Mouse (Mus musculus): ENCODE data around the gene Coq10a. TPM values are rescaled to one million over a fixed set of nuclear protein-coding genes. Genes with fewer than 3 reads are reported as not detected.
"Not testable (repeated sequence)": the region's sequence is repeated elsewhere in the genome, so short reads cannot be mapped to it uniquely, and the experiment has no call there.

Coq10a gene
- polyA plus RNA-seq, 1 experiment = 32.1 TPM

DNA sequence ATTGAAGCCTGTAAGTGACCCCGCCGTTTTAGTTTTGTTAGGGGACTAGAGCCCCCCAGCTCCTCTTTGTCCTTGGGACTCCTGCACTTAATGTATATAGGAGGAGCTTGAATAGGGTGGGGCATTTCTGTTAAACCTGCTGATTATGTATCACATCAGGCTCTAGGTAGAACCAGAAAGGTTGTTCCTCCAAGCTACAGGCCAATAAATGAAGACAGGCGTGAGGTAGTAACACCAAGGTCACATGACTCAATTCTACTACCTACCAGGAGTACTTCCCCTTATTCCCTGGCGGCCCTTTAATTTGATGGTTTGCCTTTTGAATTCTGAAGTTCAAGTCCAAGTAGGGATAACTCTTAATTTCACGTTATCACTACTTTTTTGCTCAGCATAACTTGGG is 30.4 kb downstream of the Coq10a start:
- DNase-seq (ENCODE audit: low read depth in 1 of 2, low spot score in 2 of 2) = peak in 1 of 2 experiments; percentile 37
- WGBS = 12% methylated on average over 5 of the region's 5 CpGs
- Histone ChIP-seq H3K36me3 (ENCODE audit: control insufficient read depth, insufficient read depth, low read length) (no peaks in the 10 kb centered on the region), H3K27ac (ENCODE audit: insufficient read depth, low read length) (peak overlapping the region; percentile 92), H3K27me3 (ENCODE audit: control insufficient read depth, insufficient read depth, low read length) (no peaks in the 10 kb centered on the region), H3K4me1 (ENCODE audit: control insufficient read depth, insufficient read depth, insufficient read length) (peaks cover 2% of the 10 kb centered on the region; the same call in 1 of the 2 replicates), H3K4me3 (ENCODE audit: extremely low read depth, insufficient read depth, insufficient read length) (peak overlapping the region; percentile 90)
- TF ChIP-seq CTCF (IDR thresholded peaks at IDR 0.05; ENCODE audit: extremely low read depth, insufficient read depth, insufficient read length, insufficient replicate concordance) = no peak

DNA sequence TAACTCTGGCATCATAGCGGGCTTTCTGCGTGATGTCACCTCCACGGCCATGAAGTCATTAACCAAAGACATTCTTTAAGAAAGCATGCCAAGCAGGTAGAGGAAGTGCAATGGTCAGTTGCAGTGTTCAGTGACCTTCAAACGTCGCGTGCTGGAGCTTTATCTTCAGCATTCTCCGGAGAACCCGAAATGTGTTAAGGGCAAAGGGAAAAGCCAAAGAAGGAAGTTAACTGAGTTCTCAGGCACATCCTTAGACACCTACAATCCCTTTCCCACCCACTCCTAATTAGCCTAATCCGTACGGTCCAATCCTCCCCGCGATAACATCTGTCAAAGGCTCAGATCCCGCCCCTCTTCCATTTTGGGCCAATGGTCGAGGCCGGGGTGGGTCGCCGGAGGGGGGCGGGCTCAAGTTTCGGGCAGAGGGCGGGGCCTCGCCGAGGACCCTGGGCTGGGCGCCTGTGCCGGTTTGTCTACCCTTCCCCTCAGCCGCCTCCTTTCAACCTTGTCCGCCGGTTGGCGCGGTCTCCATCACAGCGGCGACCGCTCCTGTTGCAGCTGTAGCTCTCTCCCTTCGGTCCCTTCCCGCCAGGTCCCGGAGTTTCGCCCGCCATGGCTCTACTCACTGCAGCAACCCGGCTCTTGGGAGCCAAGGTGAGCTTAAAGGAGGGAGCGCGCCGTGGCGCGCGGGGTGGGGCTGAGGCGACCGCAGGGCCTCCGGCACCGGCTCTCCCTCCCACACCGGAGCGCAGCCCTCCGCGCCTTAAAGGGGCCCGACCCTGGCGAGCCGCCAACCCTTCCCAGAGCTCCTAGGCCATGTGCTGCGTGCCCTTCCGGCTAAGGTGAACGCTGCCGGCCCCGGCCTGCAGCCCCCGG is 31.3 kb downstream of the Coq10a start, which contains the start of gene Cs:
Gene Cs (plus strand): TSS at position 429 of the 876 bp plus-strand sequence.
- no peak for TF ChIP-seq CTCF (IDR thresholded peaks at IDR 0.05; ENCODE audit: extremely low read depth, insufficient read depth, insufficient read length, insufficient replicate concordance)
- peak; percentile 67 for TF ChIP-seq POLR2A (IDR thresholded peaks at IDR 0.05; ENCODE audit: low read depth, low read length)
- peak within 1 kb of the TSS; percentile 92 for H3K27ac ChIP-seq (ENCODE audit: insufficient read depth, low read length)
- peaks cover 2% of the 10 kb centered on the region; the same call in 1 of the 2 replicates for H3K4me1 ChIP-seq (ENCODE audit: control insufficient read depth, insufficient read depth, insufficient read length)
- no peaks in the 10 kb centered on the region for H3K27me3 ChIP-seq (ENCODE audit: control insufficient read depth, insufficient read depth, low read length)
- peak within 1 kb of the TSS; percentile 90 for H3K4me3 ChIP-seq (ENCODE audit: extremely low read depth, insufficient read depth, insufficient read length)
- peak; percentile 96 to 98 for DNase-seq (ENCODE audit: low read depth in 1 of 2, low spot score in 2 of 2)
- WGBS = under 1% methylated on average over 60 of the region's 61 CpGs
- H3K36me3 ChIP-seq (ENCODE audit: control insufficient read depth, insufficient read depth, low read length) = no peaks in the 10 kb centered on the region

DNA sequence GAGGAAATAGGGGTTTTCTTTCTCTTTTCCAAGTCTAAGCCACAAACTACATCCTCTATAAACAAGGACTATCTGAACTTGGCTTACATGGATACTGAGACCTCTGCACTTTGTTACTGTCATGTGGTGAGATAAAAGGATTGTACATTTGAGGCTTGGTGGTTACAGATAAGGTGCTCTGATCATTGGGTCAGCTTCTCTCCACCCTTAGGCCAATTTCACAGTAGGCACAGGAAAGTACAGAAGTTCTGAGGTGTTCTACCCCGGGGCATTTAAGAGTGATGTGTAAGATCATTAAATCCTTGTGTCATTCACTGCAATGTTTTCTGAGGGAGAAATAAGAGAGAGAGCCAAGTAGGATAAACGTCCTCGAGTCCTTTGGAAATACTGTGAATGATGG is 32.2 kb downstream of the Coq10a start:
- no peaks in the 10 kb centered on the region for H3K27me3 ChIP-seq (ENCODE audit: control insufficient read depth, insufficient read depth, low read length)
- H3K36me3 ChIP-seq (ENCODE audit: control insufficient read depth, insufficient read depth, low read length) = no peaks in the 10 kb centered on the region
- H3K27ac ChIP-seq (ENCODE audit: insufficient read depth, low read length) = no peak overlapping the region
- no peak overlapping the region for H3K4me3 ChIP-seq (ENCODE audit: extremely low read depth, insufficient read depth, insufficient read length)
- TF ChIP-seq CTCF (IDR thresholded peaks at IDR 0.05; ENCODE audit: extremely low read depth, insufficient read depth, insufficient read length, insufficient replicate concordance) (no peak), POLR2A (IDR thresholded peaks at IDR 0.05; ENCODE audit: low read depth, low read length) (no peak)
- 76% methylated on average over 3 of the region's 3 CpGs for WGBS
- no peak for DNase-seq (ENCODE audit: low read depth in 1 of 2, low spot score in 2 of 2)
- peaks cover 2% of the 10 kb centered on the region; the same call in 1 of the 2 replicates for H3K4me1 ChIP-seq (ENCODE audit: control insufficient read depth, insufficient read depth, insufficient read length)

DNA sequence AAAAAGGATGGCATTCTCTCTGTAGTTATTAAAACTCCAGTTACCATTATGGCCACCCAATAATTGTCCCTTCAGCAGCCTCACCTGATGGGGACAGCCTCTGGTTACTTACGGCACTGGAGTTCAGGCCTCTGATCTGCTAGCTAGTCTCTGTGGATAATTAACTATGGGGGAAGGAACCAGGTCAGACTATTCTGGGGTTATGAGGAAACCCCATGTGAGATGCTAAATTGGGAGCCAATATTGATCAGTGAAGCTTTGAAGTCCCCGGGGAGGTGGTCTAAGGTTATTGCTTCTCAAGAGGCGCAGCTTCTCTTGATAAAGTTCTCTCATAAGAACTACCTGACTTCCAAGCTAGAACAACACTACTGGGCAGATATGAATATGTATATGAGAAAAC is 32.6 kb downstream of the Coq10a start:
- H3K4me1 ChIP-seq (ENCODE audit: control insufficient read depth, insufficient read depth, insufficient read length) = peaks cover 2% of the 10 kb centered on the region; the same call in 1 of the 2 replicates
- TF ChIP-seq POLR2A (IDR thresholded peaks at IDR 0.05; ENCODE audit: low read depth, low read length) (no peak), CTCF (IDR thresholded peaks at IDR 0.05; ENCODE audit: extremely low read depth, insufficient read depth, insufficient read length, insufficient replicate concordance) (no peak)
- H3K4me3 ChIP-seq (ENCODE audit: extremely low read depth, insufficient read depth, insufficient read length) = no peak overlapping the region
- no peak overlapping the region for H3K27ac ChIP-seq (ENCODE audit: insufficient read depth, low read length)
- no peaks in the 10 kb centered on the region for H3K27me3 ChIP-seq (ENCODE audit: control insufficient read depth, insufficient read depth, low read length)
- no peaks in the 10 kb centered on the region for H3K36me3 ChIP-seq (ENCODE audit: control insufficient read depth, insufficient read depth, low read length)
- DNase-seq (ENCODE audit: low read depth in 1 of 2, low spot score in 2 of 2) = no peak
- 93% methylated on average over 3 of the region's 3 CpGs for WGBS

DNA sequence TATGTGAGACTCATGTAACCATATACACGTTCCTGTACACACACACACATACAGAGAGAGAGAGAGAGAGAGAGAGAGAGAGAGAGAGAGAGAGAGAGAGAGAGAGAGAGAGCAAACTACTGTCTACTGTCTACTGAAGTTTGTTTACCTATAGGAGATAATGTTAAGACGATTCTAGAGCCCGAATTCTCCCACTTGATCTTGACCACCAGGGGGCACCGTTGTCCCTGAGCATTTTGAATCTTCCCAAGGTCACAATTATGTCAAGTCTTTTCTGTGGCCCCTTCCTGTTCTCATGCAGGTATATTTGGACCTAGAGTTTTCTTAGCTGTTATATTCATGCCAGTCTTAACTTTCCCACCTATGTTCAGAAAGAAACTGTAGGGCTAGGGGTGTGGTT is 33.2 kb downstream of the Coq10a start:
- Histone ChIP-seq H3K27ac (ENCODE audit: insufficient read depth, low read length) (no peak overlapping the region), H3K36me3 (ENCODE audit: control insufficient read depth, insufficient read depth, low read length) (no peaks in the 10 kb centered on the region), H3K27me3 (ENCODE audit: control insufficient read depth, insufficient read depth, low read length) (no peaks in the 10 kb centered on the region), H3K4me3 (ENCODE audit: extremely low read depth, insufficient read depth, insufficient read length) (no peak overlapping the region), H3K4me1 (ENCODE audit: control insufficient read depth, insufficient read depth, insufficient read length) (peaks cover 2% of the 10 kb centered on the region; the same call in 1 of the 2 replicates)
- TF ChIP-seq CTCF (IDR thresholded peaks at IDR 0.05; ENCODE audit: extremely low read depth, insufficient read depth, insufficient read length, insufficient replicate concordance) = peak; percentile 72; the same call in 1 of the 2 replicates
- no peak for TF ChIP-seq POLR2A (IDR thresholded peaks at IDR 0.05; ENCODE audit: low read depth, low read length)
- DNase-seq (ENCODE audit: low read depth in 1 of 2, low spot score in 2 of 2) = peak; percentile 71 to 83
- 4% methylated on average over 4 of the region's 4 CpGs for WGBS

DNA sequence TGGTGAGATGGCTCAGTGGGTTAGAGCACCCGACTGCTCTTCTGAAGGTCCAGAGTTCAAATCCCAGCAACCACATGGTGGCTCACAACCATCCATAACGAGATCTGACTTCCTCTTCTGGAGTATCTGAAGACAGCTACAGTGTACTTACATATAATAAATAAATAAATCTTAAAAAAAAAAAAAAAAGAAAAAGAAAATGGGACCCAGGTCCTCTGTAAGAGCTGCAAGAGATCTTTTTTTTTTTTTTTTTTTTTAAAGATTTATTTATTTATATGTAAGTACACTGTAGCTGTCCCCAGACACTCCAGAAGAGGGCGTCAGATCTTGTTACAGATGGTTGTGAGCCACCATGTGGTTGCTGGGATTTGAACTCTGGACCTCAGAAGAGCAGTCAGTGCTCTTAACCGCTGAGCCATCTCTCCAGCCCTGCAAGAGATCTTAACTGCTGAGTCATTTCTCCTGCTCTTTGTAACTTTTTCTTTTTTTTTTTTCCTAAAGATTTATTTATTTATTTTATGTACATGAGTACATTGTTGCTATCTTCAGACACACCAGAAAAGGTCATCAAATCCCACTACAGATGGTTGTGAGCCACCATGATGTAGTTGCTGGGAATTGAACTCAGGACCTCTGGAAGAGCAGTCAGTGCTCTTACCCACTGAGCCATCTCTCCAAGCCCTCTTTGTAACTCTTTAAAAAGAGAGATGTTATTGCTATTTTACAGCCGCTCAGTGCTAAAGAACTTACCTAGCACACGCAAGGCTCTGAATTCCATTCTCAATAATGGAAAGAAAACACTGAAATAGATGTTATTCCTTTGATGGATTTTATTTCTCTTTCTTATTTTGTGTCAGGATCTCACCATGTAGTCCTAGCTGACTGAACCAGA is 36.2 kb downstream of the Coq10a start:
- H3K36me3 ChIP-seq (ENCODE audit: control insufficient read depth, insufficient read depth, low read length); H3K27ac ChIP-seq (ENCODE audit: insufficient read depth, low read length); H3K4me3 ChIP-seq (ENCODE audit: extremely low read depth, insufficient read depth, insufficient read length); H3K4me1 ChIP-seq (ENCODE audit: control insufficient read depth, insufficient read depth, insufficient read length); DNase-seq (ENCODE audit: low read depth in 1 of 2, low spot score in 2 of 2); H3K27me3 ChIP-seq (ENCODE audit: control insufficient read depth, insufficient read depth, low read length): not testable (repeated sequence)
- WGBS = 63% methylated on average over 6 of the region's 6 CpGs
